Mouse (Mus musculus) MEL (cell line): ENCODE measurements at regions not wholly inside any gene's neighbourhood (a gene's known extent, or its start where the extent isn't known, plus 50 kb on each side); places are given as distances from the start of the nearest gene placed in this dataset.

Source experiments
- DNase-seq: peaks from one replicate; pipeline ENCODE4 v3.0.0; 2011; ENCODE audit warnings: low read depth, low spot score
- H3K27ac ChIP-seq: 2 replicates; pipeline ENCODE4 v1.5.1; 2012; ENCODE audit warnings: low read depth, mild to moderate bottlenecking, control low read depth, low read length, moderate library complexity; ENCODE audit not compliant: control insufficient read depth
- H3K27me3 ChIP-seq, 2 experiments: fragments of 150-350 bp in 1 of 2; sonication (generic) in 1 of 2; 2 replicates each; pipeline ENCODE4 v1.6.1; 2012; ENCODE audit warnings: low read length in 2 of 2, mild to moderate bottlenecking in 2 of 2, improper control_type of control experiment in 1 of 2, moderate library complexity in 1 of 2; ENCODE audit not compliant: insufficient read depth in 2 of 2, control insufficient read depth in 1 of 2
- H3K36me3 ChIP-seq, 2 experiments: 2 replicates each; pipeline ENCODE4 v1.6.1; 2012 to 2014; ENCODE audit warnings: low read length in 2 of 2, improper control_type of control experiment in 1 of 2, inconsistent platforms in 1 of 2, mild to moderate bottlenecking in 1 of 2; ENCODE audit not compliant: insufficient read depth in 2 of 2, control insufficient read depth in 1 of 2
- H3K4me1 ChIP-seq, 2 experiments: fragments of 150-350 bp in 1 of 2; sonication (generic) in 1 of 2; 2 replicates each; pipeline ENCODE4 v1.6.1; 2012; ENCODE audit warnings: low read length in 2 of 2, improper control_type of control experiment in 1 of 2, mild to moderate bottlenecking in 1 of 2; ENCODE audit not compliant: insufficient read depth in 2 of 2, control insufficient read depth in 1 of 2
- H3K4me3 ChIP-seq, 2 experiments: fragments of 150-350 bp in 1 of 2; sonication (generic) in 1 of 2; 2 replicates each; pipeline ENCODE4 v1.5.1; 2012; ENCODE audit warnings: low read depth in 2 of 2, low read length in 2 of 2, mild to moderate bottlenecking in 2 of 2, moderate library complexity in 2 of 2, control low read depth in 1 of 2, improper control_type of control experiment in 1 of 2; ENCODE audit not compliant: control insufficient read depth in 1 of 2, insufficient read depth in 1 of 2
- H3K79me2 ChIP-seq: 2 replicates; pipeline ENCODE4 v1.6.1; 2012; ENCODE audit warnings: mild to moderate bottlenecking, low read length, moderate library complexity; ENCODE audit not compliant: control insufficient read depth, poor library complexity, insufficient read depth
- H3K9ac ChIP-seq: 2 replicates; pipeline ENCODE4 v1.6.1; 2012; ENCODE audit warnings: low read depth, mild to moderate bottlenecking, control low read depth, low read length, moderate library complexity; ENCODE audit not compliant: control insufficient read depth, poor library complexity, severe bottlenecking
- H3K9me3 ChIP-seq: fragments of 150-350 bp; sonication (generic); replicated peaks from 2 replicates; pipeline ENCODE4 v1.6.1; 2012; ENCODE audit warnings: mild to moderate bottlenecking, low read length, improper control_type of control experiment, moderate library complexity; ENCODE audit not compliant: insufficient read depth
- CHD1 ChIP-seq: IDR thresholded peaks from 2 replicates; pipeline ENCODE4 v1.6.1; 2012; ENCODE audit warnings: low read depth, mild to moderate bottlenecking, inconsistent platforms, low read length, improper control_type of control experiment
- E2F4 ChIP-seq: IDR thresholded peaks from 2 replicates; pipeline ENCODE4 v1.6.1; 2011; ENCODE audit warnings: low read depth, low read length, improper control_type of control experiment, borderline replicate concordance
- EP300 ChIP-seq, 2 experiments: IDR thresholded peaks; 2 replicates each; pipeline ENCODE4 v1.6.1; 2011; ENCODE audit warnings: improper control_type of control experiment in 2 of 2, low read length in 2 of 2, low read depth in 1 of 2, mild to moderate bottlenecking in 1 of 2
- MEF2A ChIP-seq: IDR thresholded peaks from 2 replicates; pipeline ENCODE4 v1.6.1; 2014; ENCODE audit warnings: low read depth, mild to moderate bottlenecking, inconsistent platforms, low read length, improper control_type of control experiment; ENCODE audit not compliant: poor library complexity, insufficient replicate concordance, severe bottlenecking; ENCODE audit errors: extremely low read depth
- MXI1 ChIP-seq: IDR thresholded peaks from 2 replicates; pipeline ENCODE4 v1.6.1; 2011; ENCODE audit warnings: mild to moderate bottlenecking, low read depth, low read length, improper control_type of control experiment
- MYB ChIP-seq: IDR thresholded peaks from 2 replicates; pipeline ENCODE4 v1.6.1; 2011; ENCODE audit warnings: mild to moderate bottlenecking, low read depth, low read length, improper control_type of control experiment
- NELFE ChIP-seq: IDR thresholded peaks from 2 replicates; pipeline ENCODE4 v1.6.1; 2011; ENCODE audit warnings: low read depth, low read length, improper control_type of control experiment
- POLR2AphosphoS2 ChIP-seq: IDR thresholded peaks from 2 replicates; pipeline ENCODE4 v1.6.1; 2011; ENCODE audit warnings: low read length, improper control_type of control experiment
- RCOR1 ChIP-seq: IDR thresholded peaks from 2 replicates; pipeline ENCODE4 v1.6.1; 2012; ENCODE audit warnings: low read depth, mild to moderate bottlenecking, inconsistent platforms, low read length, improper control_type of control experiment
- SMC3 ChIP-seq: IDR thresholded peaks from 2 replicates; pipeline ENCODE4 v1.6.1; 2011; ENCODE audit warnings: low read depth, low read length, improper control_type of control experiment
- TAL1 ChIP-seq: IDR thresholded peaks from 2 replicates; pipeline ENCODE4 v1.6.1; 2012; ENCODE audit warnings: mild to moderate bottlenecking, inconsistent platforms, low read length, moderate library complexity, mixed read lengths
- TCF12 ChIP-seq: IDR thresholded peaks from 2 replicates; pipeline ENCODE4 v1.6.1; 2014; ENCODE audit warnings: low read depth, mild to moderate bottlenecking, inconsistent platforms, low read length, improper control_type of control experiment, moderate library complexity
- ZC3H11A ChIP-seq: IDR thresholded peaks from 2 replicates; pipeline ENCODE4 v1.6.1; 2012; ENCODE audit warnings: low read depth, mild to moderate bottlenecking, inconsistent platforms, low read length, improper control_type of control experiment
- ZKSCAN1 ChIP-seq: IDR thresholded peaks from 2 replicates; pipeline ENCODE4 v1.6.1; 2012; ENCODE audit warnings: low read depth, mild to moderate bottlenecking, inconsistent platforms, low read length, improper control_type of control experiment, moderate library complexity
- ZNF384 ChIP-seq: IDR thresholded peaks from 2 replicates; pipeline ENCODE4 v1.6.1; 2012; ENCODE audit warnings: low read depth, mild to moderate bottlenecking, inconsistent platforms, low read length, improper control_type of control experiment

- H3K79me2 ChIP-seq: no peaks in the 10 kb centered on the region
- TF ChIP-seq E2F4 (no peak), NELFE (no peak), EP300 (IDR thresholded peaks at IDR 0.05; ENCODE audit: low read depth in 1 of 2, low read length in 2 of 2) (no peak), POLR2AphosphoS2 (no peak), ZKSCAN1 (no peak), RCOR1 (no peak), MEF2A (no peak), TAL1 (no peak), SMC3 (no peak), CHD1 (no peak), TCF12 (no peak), MYB (no peak), ZNF384 (no peak), MXI1 (no peak), ZC3H11A (no peak)
These were observed 1645.9 kb downstream of the A830018L16Rik start for GRCm38 (mm10) chr1:13059616-13060320.

More at GRCm38 (mm10) chr1:13059616-13060320, 1645.9 kb downstream of the A830018L16Rik start:
- H3K9ac ChIP-seq: no peak overlapping the region
- no peak for DNase-seq
- H3K27ac ChIP-seq: no peak overlapping the region
- H3K4me3 ChIP-seq: no peak overlapping the region
- H3K9me3 ChIP-seq: no peaks in the 10 kb centered on the region
- H3K4me1 ChIP-seq: no peaks in the 10 kb centered on the region
- no peaks in the 10 kb centered on the region for H3K36me3 ChIP-seq
- no peaks in the 10 kb centered on the region for H3K27me3 ChIP-seq
